Mouse (Mus musculus): ENCODE results near the gene Man2a2. TPM values are rescaled to one million over a fixed set of nuclear protein-coding genes. Genes with fewer than 3 reads are reported as not detected.

Gene Man2a2
- polyA plus RNA-seq, 1 experiment = 55.1 TPM

GRCm38 (mm10) chr7:80410380-80410779 lies 39.2 kb upstream of the Man2a2 start:
- no peak overlapping the region for H3K4me3 ChIP-seq (ENCODE audit: insufficient read depth, low read length)
- no peak overlapping the region for H3K27ac ChIP-seq (ENCODE audit: insufficient read depth, low read length)
- TF ChIP-seq CTCF (IDR thresholded peaks at IDR 0.05; ENCODE audit: borderline replicate concordance, insufficient read depth, low read length) = no peak
- TF ChIP-seq POLR2A (IDR thresholded peaks at IDR 0.05; ENCODE audit: low read depth, low read length) = no peak
- no peaks in the 10 kb centered on the region for H3K4me1 ChIP-seq (ENCODE audit: control insufficient read depth, insufficient read depth, low read length)

DNA sequence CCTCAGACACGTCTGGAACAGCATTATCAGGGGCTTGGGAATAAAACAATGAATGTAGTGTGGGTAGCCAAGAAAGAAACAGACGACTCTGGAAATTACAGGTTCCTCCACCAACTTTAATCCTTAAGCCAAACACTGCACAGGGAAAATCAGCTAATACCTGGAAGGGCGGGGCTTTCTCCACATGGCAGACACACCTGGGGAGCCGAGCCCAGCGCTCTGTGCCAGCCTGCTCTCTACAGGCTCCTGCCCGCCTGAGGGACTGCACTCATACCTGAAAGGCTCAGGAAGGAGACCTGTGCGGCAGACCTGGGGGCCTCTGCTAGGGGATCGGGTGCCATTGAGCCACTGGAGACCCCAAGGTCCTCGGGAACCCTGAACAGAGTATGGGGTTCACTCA lies 36.5 kb upstream of the Man2a2 start:
- no peak overlapping the region for H3K27ac ChIP-seq (ENCODE audit: insufficient read depth, low read length)
- no peak overlapping the region for H3K4me3 ChIP-seq (ENCODE audit: insufficient read depth, low read length)
- TF ChIP-seq POLR2A (IDR thresholded peaks at IDR 0.05; ENCODE audit: low read depth, low read length) (no peak), CTCF (IDR thresholded peaks at IDR 0.05; ENCODE audit: borderline replicate concordance, insufficient read depth, low read length) (no peak)
- H3K4me1 ChIP-seq (ENCODE audit: control insufficient read depth, insufficient read depth, low read length) = peaks cover 10% of the 10 kb centered on the region

GRCm38 (mm10) chr7:80406186-80406585 lies 35.0 kb upstream of the Man2a2 start:
- no peak for TF ChIP-seq POLR2A (IDR thresholded peaks at IDR 0.05; ENCODE audit: low read depth, low read length)
- TF ChIP-seq CTCF (IDR thresholded peaks at IDR 0.05; ENCODE audit: borderline replicate concordance, insufficient read depth, low read length) = no peak
- H3K4me3 ChIP-seq (ENCODE audit: insufficient read depth, low read length) = no peak overlapping the region
- H3K27ac ChIP-seq (ENCODE audit: insufficient read depth, low read length) = no peak overlapping the region
- H3K4me1 ChIP-seq (ENCODE audit: control insufficient read depth, insufficient read depth, low read length) = peaks cover 10% of the 10 kb centered on the region

- TF ChIP-seq CTCF (IDR thresholded peaks at IDR 0.05; ENCODE audit: borderline replicate concordance, insufficient read depth, low read length) (no peak), POLR2A (IDR thresholded peaks at IDR 0.05; ENCODE audit: low read depth, low read length) (no peak)
- peak within 1 kb of the TSS; percentile 80 for H3K27ac ChIP-seq (ENCODE audit: insufficient read depth, low read length)
- no peak within 1 kb of the TSS for H3K4me3 ChIP-seq (ENCODE audit: insufficient read depth, low read length)
- peaks cover 10% of the 10 kb centered on the region for H3K4me1 ChIP-seq (ENCODE audit: control insufficient read depth, insufficient read depth, low read length)
Measured at GRCm38 (mm10) chr7:80405188-80405695, 34.1 kb upstream of the Man2a2 start, which contains the start of gene Furin. Furin (minus strand) TSS chr7:80405436.

- TF ChIP-seq CTCF (IDR thresholded peaks at IDR 0.05; ENCODE audit: borderline replicate concordance, insufficient read depth, low read length) (no peak), POLR2A (IDR thresholded peaks at IDR 0.05; ENCODE audit: low read depth, low read length) (0 out of 2 replicates have a peak, but pooled peaks have one; percentile 6)
- Histone ChIP-seq H3K4me3 (ENCODE audit: insufficient read depth, low read length) (no peak overlapping the region), H3K27ac (ENCODE audit: insufficient read depth, low read length) (peak overlapping the region; percentile 80), H3K4me1 (ENCODE audit: control insufficient read depth, insufficient read depth, low read length) (peaks cover 10% of the 10 kb centered on the region)
Measured at GRCm38 (mm10) chr7:80404101-80404894, 33.1 kb upstream of the Man2a2 start.

DNA sequence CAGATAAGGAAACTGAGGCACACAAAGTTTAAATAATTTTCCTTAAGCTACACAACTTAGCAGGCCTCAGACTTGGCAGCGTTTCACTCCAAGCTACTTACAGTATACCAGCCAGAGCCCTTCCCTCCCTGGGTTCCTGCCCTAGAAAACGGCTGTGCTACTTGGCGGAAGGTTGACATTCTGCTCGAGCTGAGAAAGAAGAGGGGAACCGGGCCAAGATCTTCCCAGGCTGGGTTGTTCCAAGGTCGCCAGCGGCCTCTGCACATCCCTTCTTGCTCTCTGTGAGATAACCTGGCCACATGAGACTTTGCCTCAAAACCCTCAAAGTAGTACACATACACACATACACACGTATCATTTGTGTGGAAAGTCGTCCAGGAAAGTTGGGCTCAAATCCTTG lies 32.4 kb upstream of the Man2a2 start:
- H3K4me1 ChIP-seq (ENCODE audit: control insufficient read depth, insufficient read depth, low read length) = peaks cover 10% of the 10 kb centered on the region
- peak overlapping the region; percentile 80 for H3K27ac ChIP-seq (ENCODE audit: insufficient read depth, low read length)
- H3K4me3 ChIP-seq (ENCODE audit: insufficient read depth, low read length) = no peak overlapping the region
- no peak for TF ChIP-seq CTCF (IDR thresholded peaks at IDR 0.05; ENCODE audit: borderline replicate concordance, insufficient read depth, low read length)
- peak; percentile 52 for TF ChIP-seq POLR2A (IDR thresholded peaks at IDR 0.05; ENCODE audit: low read depth, low read length)

- Histone ChIP-seq H3K4me3 (ENCODE audit: insufficient read depth, low read length) (peak overlapping the region; percentile 49), H3K27ac (ENCODE audit: insufficient read depth, low read length) (peak overlapping the region; percentile 80), H3K4me1 (ENCODE audit: control insufficient read depth, insufficient read depth, low read length) (peaks cover 10% of the 10 kb centered on the region)
- peak; percentile 30 for TF ChIP-seq POLR2A (IDR thresholded peaks at IDR 0.05; ENCODE audit: low read depth, low read length)
- no peak for TF ChIP-seq CTCF (IDR thresholded peaks at IDR 0.05; ENCODE audit: borderline replicate concordance, insufficient read depth, low read length)
Measured at GRCm38 (mm10) chr7:80402651-80403321, 31.6 kb upstream of the Man2a2 start.

DNA sequence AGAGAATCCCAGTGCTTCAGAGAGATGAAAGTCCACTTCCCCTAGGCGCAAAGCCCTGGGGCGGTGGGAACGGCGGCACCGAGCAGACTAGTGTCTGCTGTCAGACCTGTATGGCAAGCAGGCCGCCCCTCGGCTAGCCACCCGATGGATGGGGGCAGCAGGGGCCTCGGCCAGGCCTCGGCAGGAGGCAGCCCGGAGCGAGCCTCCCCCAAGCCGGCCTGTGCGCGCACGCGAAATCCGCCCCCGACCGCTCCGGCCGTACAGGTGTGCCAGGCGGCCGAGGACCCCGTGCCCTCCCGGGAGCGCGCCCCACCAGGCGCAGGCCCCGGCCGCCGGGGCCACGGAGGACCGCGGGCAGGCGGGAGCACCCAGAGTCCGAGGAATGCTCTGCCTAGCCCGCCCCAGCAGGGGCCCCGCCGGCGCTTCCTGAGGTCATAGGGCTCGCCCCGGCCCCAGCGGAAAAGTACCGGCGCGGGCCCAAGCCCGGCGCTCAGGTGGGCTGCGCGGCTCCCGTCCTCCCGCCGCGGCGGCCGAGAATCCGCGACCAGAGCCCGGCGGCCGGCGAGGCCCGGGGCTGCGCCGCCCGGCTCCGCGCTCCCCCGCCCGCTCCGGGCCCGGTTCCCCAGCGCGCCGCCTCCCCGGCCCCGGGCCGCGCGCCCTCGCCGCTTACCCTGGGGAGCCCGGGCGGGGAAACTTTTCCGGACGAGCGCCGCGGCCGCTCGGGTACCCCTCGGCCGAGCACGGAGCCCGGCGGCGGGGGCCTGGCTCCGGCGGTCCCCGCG lies 30.9 kb upstream of the Man2a2 start:
- no peak for TF ChIP-seq CTCF (IDR thresholded peaks at IDR 0.05; ENCODE audit: borderline replicate concordance, insufficient read depth, low read length)
- no peak for TF ChIP-seq POLR2A (IDR thresholded peaks at IDR 0.05; ENCODE audit: low read depth, low read length)
- Histone ChIP-seq H3K4me3 (ENCODE audit: insufficient read depth, low read length) (peak overlapping the region; percentile 96), H3K27ac (ENCODE audit: insufficient read depth, low read length) (peak overlapping the region; percentile 92), H3K4me1 (ENCODE audit: control insufficient read depth, insufficient read depth, low read length) (peaks cover 10% of the 10 kb centered on the region)

Data from embryonic fibroblast, embryonic 13.5 days (primary cell).